Mouse (Mus musculus): ENCODE results near the gene Kcnmb1. TPM values are rescaled to one million over a fixed set of nuclear protein-coding genes. Genes with fewer than 3 reads are reported as not detected.

The Kcnmb1 gene
- polyA plus RNA-seq, 1 experiment from 2014 or later, result not detected

DNA sequence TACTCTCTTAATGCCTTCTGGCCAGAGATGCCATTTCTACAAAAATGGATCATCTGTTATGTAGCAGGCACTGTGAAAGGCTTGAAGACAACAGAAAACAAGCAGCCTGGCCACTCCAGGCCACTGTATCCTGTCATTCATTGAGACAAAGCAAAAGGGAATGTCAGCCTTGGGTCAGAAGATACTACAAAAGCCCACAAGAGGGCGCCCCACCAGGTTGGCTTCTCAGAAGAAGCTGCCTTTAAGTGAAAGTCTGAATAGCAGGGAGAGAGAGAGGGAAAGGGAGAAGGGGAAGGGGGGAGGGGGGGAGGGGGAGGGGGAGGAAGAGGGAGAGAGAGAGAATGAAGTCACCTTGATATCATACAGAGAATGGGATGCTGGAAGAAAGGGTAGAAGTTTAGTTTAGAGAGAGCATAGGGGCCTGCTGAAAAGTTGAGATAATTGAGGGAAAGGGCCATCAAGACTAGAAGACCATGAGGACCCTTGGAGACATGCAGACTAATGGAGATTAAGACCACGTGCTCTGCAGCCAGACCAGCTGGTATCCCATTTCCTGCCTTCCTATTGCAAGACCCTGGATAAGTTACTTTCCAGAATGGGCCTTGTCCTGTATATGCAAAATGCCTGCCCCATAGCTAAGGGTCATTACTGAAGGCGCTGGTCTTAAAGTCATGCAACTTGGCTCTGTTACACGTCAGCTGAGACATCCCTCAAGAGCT, 18.6 kb upstream of the Kcnmb1 start:
- ChIA-PET CTCF (no interaction called here), POLR2A (no interaction called here)
- in situ Hi-C loops (cut with MboI; ENCODE audit: low pct_unique_long_range_greater_than_20kb), result loop anchor here (25.0 kb wide), 1 partner anchor 868 kb away; no protein-coding TSS in a partner anchor
- ATAC-seq (no peak), DNase-seq (ENCODE audit: low read depth, low spot score) (no peak)
- peaks cover 18% of the 10 kb centered on the region for H3K27me3 ChIP-seq
- TF ChIP-seq CTCF (IDR thresholded peaks at IDR 0.05), result peak; percentile 39

DNA sequence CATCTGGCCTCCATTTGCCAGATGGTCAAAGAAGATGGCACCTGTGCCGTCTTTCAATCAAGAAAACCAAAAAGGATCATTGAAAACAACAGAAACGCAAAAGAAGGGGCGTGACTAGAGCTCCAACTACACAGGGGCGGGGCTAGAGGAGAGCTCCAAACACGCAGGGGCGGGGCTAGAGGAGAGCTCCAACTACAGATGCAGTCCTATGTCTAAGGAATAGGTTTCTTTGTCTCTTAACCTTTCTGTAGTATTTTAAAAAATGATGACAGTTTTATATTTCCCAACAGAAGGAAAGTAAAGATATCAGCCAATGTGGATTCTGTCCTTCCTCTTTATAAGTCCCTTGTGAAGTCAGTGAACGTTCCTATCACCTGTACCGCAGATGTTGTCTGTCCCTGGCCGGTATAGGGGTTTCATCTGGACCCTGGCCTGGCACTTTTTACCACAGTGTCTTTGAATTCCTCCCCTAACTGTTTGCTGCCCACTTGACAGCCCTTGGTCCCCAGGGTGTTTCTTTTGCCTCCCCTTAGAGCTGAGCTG, 18.0 kb upstream of the Kcnmb1 start:
- no peak for ATAC-seq
- DNase-seq (ENCODE audit: low read depth, low spot score), result no peak
- H3K27me3 ChIP-seq, result peaks cover 21% of the 10 kb centered on the region
- CTCF ChIA-PET, result no interaction called here
- POLR2A ChIA-PET, result no interaction called here
- no peak for TF ChIP-seq CTCF (IDR thresholded peaks at IDR 0.05)
- in situ Hi-C loops (cut with MboI; ENCODE audit: low pct_unique_long_range_greater_than_20kb), result loop anchor here (25.0 kb wide), 1 partner anchor 867 kb away; no protein-coding TSS in a partner anchor

DNA sequence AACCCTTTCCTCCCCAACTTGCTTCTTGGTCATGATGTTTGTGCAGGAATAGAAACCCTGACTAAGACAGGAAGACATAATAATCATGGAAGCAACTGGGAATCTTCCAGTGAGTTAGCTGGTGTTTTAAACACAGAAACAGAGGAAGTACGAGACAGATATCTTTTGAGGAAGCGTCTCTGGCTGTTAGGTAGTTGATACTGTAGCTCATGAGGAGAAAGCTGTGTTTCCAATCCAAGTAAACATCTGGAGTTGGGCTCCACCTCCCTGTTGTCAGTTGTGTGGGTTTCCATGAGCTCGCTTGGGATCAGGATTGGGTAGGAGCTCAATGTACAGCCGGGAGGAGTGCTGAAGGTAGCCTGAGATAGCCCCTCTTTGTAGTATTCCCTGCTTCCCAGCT, 16.3 kb upstream of the Kcnmb1 start:
- in situ Hi-C loops (cut with MboI; ENCODE audit: low pct_unique_long_range_greater_than_20kb), result loop anchor here (25.0 kb wide), 1 partner anchor 866 kb away; no protein-coding TSS in a partner anchor
- ChIA-PET POLR2A (no interaction called here), CTCF (no interaction called here)
- ATAC-seq (no peak), DNase-seq (ENCODE audit: low read depth, low spot score) (no peak)
- peaks cover 11% of the 10 kb centered on the region for H3K27me3 ChIP-seq
- TF ChIP-seq CTCF (IDR thresholded peaks at IDR 0.05), result no peak

DNA sequence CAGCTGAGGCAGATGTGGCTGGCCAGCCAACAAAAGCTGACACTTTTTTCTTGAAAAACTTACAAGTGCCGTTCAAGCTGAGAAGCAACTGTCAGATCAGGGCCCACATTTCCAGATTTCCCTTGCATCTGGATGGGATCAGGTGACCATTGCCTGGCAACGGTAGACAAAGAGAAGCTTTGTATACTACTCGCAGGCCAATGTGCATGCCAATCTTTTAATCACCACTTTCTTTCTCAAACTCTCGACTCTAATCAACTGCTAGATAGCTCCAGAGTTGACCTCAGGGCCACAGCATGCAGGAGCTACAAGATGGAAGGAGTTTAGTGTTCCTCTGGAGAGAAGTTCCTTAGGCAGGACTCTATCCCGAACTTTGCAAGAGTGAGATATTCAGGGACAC, 11.7 kb upstream of the Kcnmb1 start:
- ATAC-seq (no peak), DNase-seq (ENCODE audit: low read depth, low spot score) (no peak)
- in situ Hi-C loops (cut with MboI; ENCODE audit: low pct_unique_long_range_greater_than_20kb), result loop anchor here (25.0 kb wide), 1 partner anchor 261 kb away; the partner anchor contains the start of gene Foxi1
- peaks cover 41% of the 10 kb centered on the region for H3K27me3 ChIP-seq
- ChIA-PET CTCF (interaction anchor here (0.9 kb wide), 1 partner anchor 12 kb away, joined by 3 read pairs; no protein-coding TSS in a partner anchor), POLR2A (no interaction called here)
- no peak for TF ChIP-seq CTCF (IDR thresholded peaks at IDR 0.05)

DNA sequence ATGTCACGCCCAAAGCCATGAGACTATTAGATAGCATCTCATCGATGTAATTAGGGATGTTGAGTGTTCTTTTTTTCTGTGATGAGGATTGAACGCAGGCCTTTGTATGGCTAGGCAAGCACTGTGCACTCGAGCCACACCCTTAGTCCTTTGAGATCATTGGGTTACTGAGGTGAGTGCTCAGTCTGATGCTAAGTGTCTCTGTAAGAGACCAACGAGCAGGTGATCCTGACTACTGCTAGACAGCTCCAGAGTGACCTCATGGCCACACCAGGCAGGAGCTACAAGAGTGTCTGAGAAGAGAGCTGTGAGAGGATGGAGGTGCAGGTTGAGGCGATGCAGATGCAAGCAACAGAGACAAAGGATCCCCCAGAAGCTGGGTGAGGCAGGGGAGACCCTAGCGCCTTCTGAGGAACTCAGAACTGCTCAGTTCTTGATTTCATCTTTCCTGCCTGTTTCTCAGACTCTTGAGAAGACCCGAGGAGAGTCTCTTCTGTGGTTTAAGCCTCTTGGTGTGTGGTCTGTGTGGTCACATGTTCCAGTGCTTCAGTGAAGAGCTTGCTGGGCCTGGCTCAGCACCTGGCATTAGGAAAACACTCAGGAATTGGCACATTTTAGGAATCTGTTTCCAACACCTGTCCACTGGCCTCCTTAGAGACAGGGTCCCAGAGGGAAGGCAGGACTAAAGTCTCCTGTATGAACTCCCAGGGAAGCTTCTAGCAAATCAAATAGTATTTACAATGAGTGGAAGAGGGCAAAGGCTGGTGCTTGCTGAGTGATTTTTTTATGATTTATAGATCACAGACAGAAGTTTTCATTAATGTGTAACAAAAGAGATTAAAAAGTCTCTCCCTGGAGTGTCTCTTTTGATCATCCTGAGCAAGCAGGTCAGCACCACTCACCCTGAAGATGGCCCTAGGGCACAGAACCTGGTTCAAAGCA, 10.9 kb upstream of the Kcnmb1 start:
- no peak for ATAC-seq
- in situ Hi-C loops (cut with MboI; ENCODE audit: low pct_unique_long_range_greater_than_20kb), result loop anchor here (25.0 kb wide), 1 partner anchor 260 kb away; the partner anchor contains the start of gene Foxi1
- TF ChIP-seq CTCF (IDR thresholded peaks at IDR 0.05), result no peak
- H3K27me3 ChIP-seq, result peaks cover 47% of the 10 kb centered on the region
- CTCF ChIA-PET, result interaction anchor here (0.9 kb wide), 1 partner anchor 13 kb away, joined by 3 read pairs; no protein-coding TSS in a partner anchor
- DNase-seq (ENCODE audit: low read depth, low spot score), result no peak
- POLR2A ChIA-PET, result no interaction called here

DNA sequence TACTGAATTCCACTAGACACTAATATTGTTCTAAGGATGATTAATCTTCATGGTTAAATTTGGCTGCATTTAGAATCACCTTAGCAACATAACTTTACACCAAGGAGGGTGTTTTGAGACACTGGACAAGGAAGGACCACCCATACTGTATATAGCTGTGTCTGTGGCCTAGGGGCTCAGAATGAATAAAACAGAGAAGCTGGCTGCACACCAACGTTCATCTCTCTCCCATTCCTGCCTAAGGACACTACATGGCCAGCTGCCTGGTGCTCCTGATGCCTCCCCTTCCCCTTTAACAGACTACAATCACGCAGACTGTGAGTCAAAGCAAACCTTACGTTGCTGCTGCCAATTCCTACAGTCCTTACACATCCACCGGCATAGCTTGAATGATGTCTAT, 6.8 kb upstream of the Kcnmb1 start:
- ChIA-PET CTCF (no interaction called here), POLR2A (no interaction called here)
- DNase-seq (ENCODE audit: low read depth, low spot score) (no peak), ATAC-seq (no peak)
- peaks cover 47% of the 10 kb centered on the region for H3K27me3 ChIP-seq
- TF ChIP-seq CTCF (IDR thresholded peaks at IDR 0.05), result no peak
- in situ Hi-C loops (cut with MboI; ENCODE audit: low pct_unique_long_range_greater_than_20kb), result loop anchor here (25.0 kb wide), 1 partner anchor 256 kb away; the partner anchor contains the start of gene Foxi1

DNA sequence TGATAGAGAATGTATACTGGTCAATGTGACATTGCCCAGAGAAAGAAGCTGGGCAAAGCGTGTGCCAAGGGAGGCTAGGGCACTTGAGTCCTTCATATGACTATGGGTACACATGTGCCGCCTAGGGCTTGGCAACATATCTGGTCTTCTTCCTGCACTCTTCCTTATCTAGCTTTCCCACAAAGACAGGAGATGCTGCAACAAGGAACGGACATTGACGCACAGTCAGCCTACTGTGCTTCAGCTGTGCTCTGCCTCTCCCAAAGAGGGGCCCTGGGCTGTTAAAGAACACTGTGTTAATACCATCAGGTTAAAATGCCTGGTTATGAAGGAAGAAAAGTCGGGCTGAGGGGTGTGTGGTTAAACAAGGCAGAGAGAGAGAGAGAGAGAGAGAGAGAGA, 6.2 kb upstream of the Kcnmb1 start:
- in situ Hi-C loops (cut with MboI; ENCODE audit: low pct_unique_long_range_greater_than_20kb), result loop anchor here (25.0 kb wide), 1 partner anchor 256 kb away; the partner anchor contains the start of gene Foxi1
- no peak for TF ChIP-seq CTCF (IDR thresholded peaks at IDR 0.05)
- DNase-seq (ENCODE audit: low read depth, low spot score), result no peak
- ATAC-seq, result no peak
- ChIA-PET CTCF (no interaction called here), POLR2A (no interaction called here)
- peaks cover 47% of the 10 kb centered on the region for H3K27me3 ChIP-seq

DNA sequence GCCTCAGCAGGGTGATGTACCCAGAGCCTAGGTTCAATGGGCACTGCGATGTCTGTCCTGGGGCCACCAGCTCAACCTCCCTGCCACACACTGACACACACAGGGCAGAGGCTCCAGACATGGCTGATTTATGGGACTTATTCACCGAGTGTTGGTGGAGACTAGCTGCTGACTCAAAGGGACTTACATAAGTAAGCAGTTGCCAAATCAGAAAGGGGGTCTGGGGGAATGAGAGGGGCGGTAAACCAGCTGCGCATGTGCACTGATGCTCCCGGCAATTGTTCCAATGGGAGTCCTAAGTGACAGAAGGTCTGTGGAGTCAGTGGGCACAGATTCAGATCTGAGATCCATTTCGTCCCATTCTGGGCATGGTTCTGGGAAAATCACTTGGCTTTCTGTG, 5.2 kb upstream of the Kcnmb1 start:
- POLR2A ChIA-PET, result no interaction called here
- peaks cover 45% of the 10 kb centered on the region for H3K27me3 ChIP-seq
- DNase-seq (ENCODE audit: low read depth, low spot score), result no peak
- in situ Hi-C loops (cut with MboI; ENCODE audit: low pct_unique_long_range_greater_than_20kb), result loop anchor here (25.0 kb wide), 1 partner anchor 255 kb away; the partner anchor contains the start of gene Foxi1
- CTCF ChIA-PET, result no interaction called here
- ATAC-seq, result no peak
- no peak for TF ChIP-seq CTCF (IDR thresholded peaks at IDR 0.05)

DNA sequence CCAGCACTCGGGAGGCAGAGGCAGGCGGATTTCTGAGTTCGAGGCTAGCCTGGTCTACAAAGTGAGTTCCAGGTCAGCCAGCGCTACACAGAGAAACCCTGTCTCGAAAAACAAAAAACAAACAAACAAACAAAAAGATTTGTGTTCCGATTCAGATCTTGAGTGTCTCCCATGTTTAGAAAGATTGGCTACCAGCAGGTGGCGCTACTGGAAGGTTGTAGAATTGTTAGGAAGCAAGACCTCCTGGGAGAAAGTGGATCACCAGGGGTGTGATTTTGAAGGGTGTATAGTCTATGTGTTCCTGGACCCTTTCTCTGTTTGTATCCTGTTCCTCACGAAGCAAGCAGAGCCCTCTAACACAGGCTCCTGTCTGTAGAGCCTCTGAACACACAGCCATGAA, 4.1 kb upstream of the Kcnmb1 start:
- TF ChIP-seq CTCF (IDR thresholded peaks at IDR 0.05), result peak; percentile 63
- ChIA-PET POLR2A (no interaction called here), CTCF (interaction anchor here (1.0 kb wide), 1 partner anchor 47 kb away, joined by 3 read pairs; no protein-coding TSS in a partner anchor)
- DNase-seq (ENCODE audit: low read depth, low spot score), result no peak
- in situ Hi-C loops (cut with MboI; ENCODE audit: low pct_unique_long_range_greater_than_20kb), result loop anchor here (25.0 kb wide), 1 partner anchor 254 kb away; the partner anchor contains the start of gene Foxi1
- peaks cover 38% of the 10 kb centered on the region for H3K27me3 ChIP-seq
- no peak for ATAC-seq

DNA sequence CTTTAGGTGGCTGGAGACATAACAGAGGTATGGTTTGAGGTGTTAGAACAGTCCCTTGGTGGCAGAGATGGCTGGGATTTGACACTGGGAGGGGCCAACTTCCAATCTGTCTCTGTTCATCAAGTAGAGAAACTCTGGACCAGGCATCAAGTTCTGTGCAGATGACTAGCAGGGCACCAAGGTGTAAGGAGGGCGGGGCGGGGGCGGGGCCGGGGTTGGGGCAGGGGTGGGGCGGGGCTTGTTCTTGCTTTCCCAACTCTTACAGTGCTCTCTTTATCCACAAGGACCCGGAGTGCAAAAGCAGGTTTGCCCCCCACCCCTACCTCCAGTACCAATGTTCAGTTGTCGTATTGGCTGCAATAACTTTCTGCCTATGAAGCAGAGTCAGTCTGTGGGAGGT, 635 bp upstream of the Kcnmb1 start:
- CTCF ChIA-PET, result no interaction called here
- DNase-seq (ENCODE audit: low read depth, low spot score), result no peak
- no peak for ATAC-seq
- POLR2A ChIA-PET, result no interaction called here
- no peak for TF ChIP-seq CTCF (IDR thresholded peaks at IDR 0.05)
- in situ Hi-C loops (cut with MboI; ENCODE audit: low pct_unique_long_range_greater_than_20kb), result loop anchor here (25.0 kb wide), 1 partner anchor 250 kb away; the partner anchor contains the start of gene Foxi1
- peaks cover 9% of the 10 kb centered on the region for H3K27me3 ChIP-seq

Data from Patski (cell line).